Mouse (Mus musculus): ENCODE measurements around the gene Fam122a.

The Fam122a gene

DNA sequence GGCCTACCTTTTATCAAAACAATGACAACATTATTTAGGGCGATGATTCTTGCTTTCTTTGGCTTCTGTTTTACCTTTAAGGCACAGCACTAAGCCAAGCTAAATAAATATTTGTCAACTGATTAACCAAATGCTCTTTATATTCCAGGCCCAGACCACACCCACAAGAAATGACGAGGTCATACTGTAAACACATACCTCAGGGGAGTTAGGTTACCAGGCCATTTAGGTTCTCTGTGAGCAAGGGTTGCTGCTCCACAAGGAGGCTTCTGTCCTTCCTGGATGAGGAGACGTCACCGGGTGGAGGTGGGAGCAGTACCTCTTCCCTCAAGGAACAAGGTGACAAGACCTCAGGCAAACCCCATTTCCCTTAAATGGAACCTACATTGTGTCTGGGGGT lies 49.9 kb downstream of the Fam122a start:
- no peak for DNase-seq

GRCm38 (mm10) chr19:24426759-24427181 lies 50.4 kb downstream of the Fam122a start:
- DNase-seq: no peak
